Mouse (Mus musculus) heart, postnatal 0 days (tissue): ENCODE data around the gene Dynll1.

Source experiments
- CTCF ChIP-seq: IDR thresholded peaks from 2 replicates; pipeline ENCODE4 v1.5.1; 2016; ENCODE audit warnings: antibody characterized with exemption, control low read depth, low read depth
- EP300 ChIP-seq: IDR thresholded peaks from 2 replicates; pipeline ENCODE4 v1.6.1; 2016; ENCODE audit warnings: antibody characterized with exemption, low read depth

DNA sequence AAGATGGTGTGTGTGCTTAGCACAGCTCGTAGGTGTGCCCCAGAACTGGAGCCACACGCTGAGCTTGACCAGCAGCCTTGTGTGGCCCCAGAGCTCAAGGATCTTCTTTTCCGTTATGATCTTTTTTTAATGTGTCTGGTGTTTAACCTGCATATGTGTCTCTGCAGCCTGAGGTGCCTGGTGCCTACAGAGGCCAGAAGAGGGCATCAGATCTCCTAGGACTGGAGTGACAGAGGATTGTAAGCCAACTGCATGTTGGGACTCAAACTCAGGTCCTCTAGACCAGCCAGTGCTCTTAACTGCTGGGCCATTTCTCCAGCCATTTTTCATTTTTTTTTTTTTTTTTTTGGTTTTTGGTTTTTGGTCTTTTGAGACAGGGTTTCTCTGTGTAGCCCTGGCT is 16.1 kb downstream of the Dynll1 start:
- TF ChIP-seq CTCF (peak; percentile 27), EP300 (no peak)
